In genomic region chr1:139156397-139156796, GRCm38 (mm10) we compare ENCODE assay signal across 9 mouse cellular contexts.
A peak's percentile ranks its signal among the peaks of the same experiment; 100 is the strongest.
DNase-seq lines count a peak whose midpoint lies in the region; ATAC-seq and TF ChIP-seq lines count a peak whose summit lies in the region.
"Had no signal": no experiment of that assay in that cellular context is flagged by ENCODE, and none has a peak within 500 bp of the region (broad histone marks: within the 10 kb centered on the region; RNA-seq: fewer than 3 reads in every experiment).

No protein-coding gene starts in this region.

- H3K9ac ChIP-seq in heart, adult 2 months (ENCODE audit: low read depth, low read length) = no peak overlapping the region
- H3K9ac ChIP-seq in heart, embryonic 12.5 days = no peak overlapping the region
- no peak overlapping the region for H3K9ac ChIP-seq in midbrain, embryonic 11.5 days (ENCODE audit: low read length)
- H3K9ac ChIP-seq in midbrain, embryonic 13.5 days (replicated peaks) = no peak overlapping the region
- H3K9ac ChIP-seq: limb, embryonic 12.5 days had no signal

- no peak for TF ChIP-seq EP300 in heart, adult 2 months (IDR thresholded peaks at IDR 0.05; ENCODE audit: insufficient read depth, low read depth, low read length)

- WGBS in heart, adult 2 months = 15% methylated on average over 3 of the region's 3 CpGs
- 22% methylated on average over 3 of the region's 3 CpGs for WGBS in heart, embryonic 12.5 days
- 33% methylated on average over 3 of the region's 3 CpGs for WGBS in midbrain, embryonic 11.5 days
- 21% methylated on average over 3 of the region's 3 CpGs for WGBS in midbrain, embryonic 13.5 days

- TF ChIP-seq POLR2A in heart, adult 2 months (IDR thresholded peaks at IDR 0.05; ENCODE audit: insufficient read depth, low read depth, low read length) = no peak

- no peaks in the 10 kb centered on the region for H3K9me3 ChIP-seq in heart, embryonic 12.5 days (replicated peaks)
- no peaks in the 10 kb centered on the region for H3K9me3 ChIP-seq in midbrain, embryonic 11.5 days (ENCODE audit: control insufficient read depth, low read length)
- H3K9me3 ChIP-seq in midbrain, embryonic 13.5 days = no peaks in the 10 kb centered on the region
- H3K9me3 ChIP-seq: limb, embryonic 12.5 days had no signal

- intact Hi-C loops in heart, adult 2 months (cut with DNase I) = loop anchor here (1.0 to 5.0 kb wide), 6 partner anchors 74 to 321 kb away; partner anchors contain the start of gene Dennd1b
- intact Hi-C loops in gastrocnemius, postnatal 14 days (cut with DNase I; ENCODE audit: low total_unique reads) = no loop called here

- ATAC-seq in heart, embryonic 12.5 days (ENCODE audit: insufficient number of reproducible peaks, low FRiP score) = no peak
- no peak for ATAC-seq in midbrain, embryonic 11.5 days (ENCODE audit: low FRiP score)
- no peak for ATAC-seq in midbrain, embryonic 13.5 days
- ATAC-seq in Patski = no peak
- no peak for ATAC-seq in monocyte, adult 5-6 weeks (replicated peaks; ENCODE audit: insufficient number of reproducible peaks, low FRiP score, low TSS enrichment, poor library complexity, severe bottlenecking)

- CTCF ChIA-PET in Patski (lab: Charles Lee) = interaction anchor here (1.1 to 1.3 kb wide), 4 partner anchors 10 to 319 kb away, joined by 3 to 4 read pairs (median 3); no protein-coding TSS in a partner anchor

- H3K4me2 ChIP-seq in heart, embryonic 12.5 days = no peak overlapping the region
- H3K4me2 ChIP-seq in midbrain, embryonic 11.5 days = no peak overlapping the region
- no peak overlapping the region for H3K4me2 ChIP-seq in midbrain, embryonic 13.5 days (replicated peaks)
- H3K4me2 ChIP-seq: limb, embryonic 12.5 days had no signal

- no peak overlapping the region for H3K27ac ChIP-seq in heart, adult 2 months
- no peak overlapping the region for H3K27ac ChIP-seq in heart, embryonic 12.5 days (ENCODE audit: poor library complexity, severe bottlenecking)
- H3K27ac ChIP-seq in midbrain, embryonic 11.5 days (ENCODE audit: low read depth, low read length) = no peak overlapping the region
- no peak overlapping the region for H3K27ac ChIP-seq in midbrain, embryonic 13.5 days
- H3K27ac ChIP-seq: limb, embryonic 12.5 days had no signal

- POLR2A ChIA-PET in Patski (lab: Charles Lee) = interaction anchor here (0.6 kb wide), 1 partner anchor 25 kb away, joined by 3 read pairs; no protein-coding TSS in a partner anchor

- H3K79me2 ChIP-seq in heart, adult 2 months (replicated peaks; ENCODE audit: control insufficient read depth, insufficient read depth, low read length) = no peaks in the 10 kb centered on the region

- in situ Hi-C loops in Patski (cut with MboI; ENCODE audit: low pct_unique_long_range_greater_than_20kb) = no loop called here

- TF ChIP-seq CTCF in heart, adult 2 months (IDR thresholded peaks at IDR 0.05) = peak; percentile 99; the same call in 1 of the 2 replicates
- peak; percentile 72 for TF ChIP-seq CTCF in Patski (IDR thresholded peaks at IDR 0.05)

- H3K4me1 ChIP-seq in heart, adult 2 months (ENCODE audit: control insufficient read depth, insufficient read depth, low read length) = no peaks in the 10 kb centered on the region
- H3K4me1 ChIP-seq in heart, embryonic 12.5 days (replicated peaks) = no peaks in the 10 kb centered on the region
- peaks cover 8% of the 10 kb centered on the region for H3K4me1 ChIP-seq in midbrain, embryonic 11.5 days (ENCODE audit: control insufficient read depth, insufficient read depth, low read length)
- peaks cover 9% of the 10 kb centered on the region for H3K4me1 ChIP-seq in midbrain, embryonic 13.5 days (replicated peaks)
- H3K4me1 ChIP-seq: limb, embryonic 12.5 days had no signal

- DNase-seq in heart, adult 2 months = no peak
- peak; percentile 88 for DNase-seq in midbrain, embryonic 11.5 days (ENCODE audit: low spot score, missing footprints)
- DNase-seq in Patski (ENCODE audit: low read depth, low spot score) = no peak
- DNase-seq in induced T-regulatory cell, adult 2 months (ENCODE audit: low read depth) = peak; percentile 69
- DNase-seq in gastrocnemius, postnatal 14 days = no peak

- H3K27me3 ChIP-seq in heart, adult 2 months (ENCODE audit: control insufficient read depth, insufficient read depth, low read length) = no peaks in the 10 kb centered on the region
- H3K27me3 ChIP-seq in heart, embryonic 12.5 days (replicated peaks) = no peaks in the 10 kb centered on the region
- no peaks in the 10 kb centered on the region for H3K27me3 ChIP-seq in midbrain, embryonic 11.5 days (ENCODE audit: control insufficient read depth, insufficient read depth, low read length)
- H3K27me3 ChIP-seq in midbrain, embryonic 13.5 days = no peaks in the 10 kb centered on the region
- no peaks in the 10 kb centered on the region for H3K27me3 ChIP-seq in Patski
- H3K27me3 ChIP-seq: limb, embryonic 12.5 days had no signal

- H3K4me3 ChIP-seq in heart, adult 2 months = no peak overlapping the region
- no peak overlapping the region for H3K4me3 ChIP-seq in heart, embryonic 12.5 days
- no peak overlapping the region for H3K4me3 ChIP-seq in midbrain, embryonic 11.5 days (ENCODE audit: low read depth, low read length)
- H3K4me3 ChIP-seq in midbrain, embryonic 13.5 days (replicated peaks) = no peak overlapping the region
- H3K4me3 ChIP-seq: limb, embryonic 12.5 days had no signal

- no peaks in the 10 kb centered on the region for H3K36me3 ChIP-seq in heart, adult 2 months (ENCODE audit: control insufficient read depth, insufficient read depth, low read length)
- H3K36me3 ChIP-seq in heart, embryonic 12.5 days = no peaks in the 10 kb centered on the region
- no peaks in the 10 kb centered on the region for H3K36me3 ChIP-seq in midbrain, embryonic 11.5 days (ENCODE audit: control insufficient read depth, insufficient read depth, low read length)
- H3K36me3 ChIP-seq in midbrain, embryonic 13.5 days = no peaks in the 10 kb centered on the region
- H3K36me3 ChIP-seq: limb, embryonic 12.5 days had no signal

Comparison
In these comparisons a context has a peak if more than half of its experiments do, and no peak if none do; other contexts are left out.
1. DNase-seq: peak in midbrain, embryonic 11.5 days (single experiment) and induced T-regulatory cell, adult 2 months (single experiment); none in heart, adult 2 months (0 of 2), Patski (single experiment) and gastrocnemius, postnatal 14 days (single experiment).